Mouse (Mus musculus): ENCODE data around the gene Unkl.

DNA sequence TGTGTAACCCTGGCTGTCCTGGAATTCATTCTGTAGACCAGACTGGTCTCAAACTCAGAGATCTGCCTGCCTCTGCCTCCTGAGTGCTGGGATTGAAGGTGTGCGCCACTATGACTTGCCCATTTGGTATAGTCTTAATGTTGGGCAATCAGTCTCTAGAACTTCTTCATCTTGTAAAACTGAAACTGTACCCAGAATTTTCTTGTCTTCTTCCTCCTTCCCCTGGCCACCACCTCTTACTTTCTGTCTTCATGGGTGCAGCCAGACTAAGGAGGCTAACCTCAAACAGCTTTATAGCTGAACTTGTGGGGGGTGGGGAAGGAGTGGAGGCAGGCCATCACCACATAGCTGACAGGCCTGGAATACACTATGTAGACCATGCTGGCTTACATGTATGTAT, 49.4 kb upstream of the Unkl start:
- TF ChIP-seq CTCF (IDR thresholded peaks at IDR 0.05; ENCODE audit: insufficient read depth, low read depth, low read length) (no peak), POLR2A (IDR thresholded peaks at IDR 0.05; ENCODE audit: insufficient read depth, low read depth, low read length) (no peak)

All from olfactory bulb, adult 2 months (tissue).